Mouse (Mus musculus) C2C12 (cell line): Measurements from ENCODE around the gene Mfsd7a. TPM values are rescaled to one million over a fixed set of nuclear protein-coding genes. Genes with fewer than 3 reads are reported as not detected.

Experiments used
- H3K27me3 ChIP-seq: one replicate; pipeline ENCODE4 v1.6.1; 2011; ENCODE audit not compliant: control insufficient read depth, insufficient read depth, insufficient read length
- H3K36me3 ChIP-seq: one replicate; pipeline ENCODE4 v1.6.1; 2011; ENCODE audit not compliant: control insufficient read depth, insufficient read depth
- H3K4me3 ChIP-seq: one replicate; pipeline ENCODE4 v1.5.1; 2011; ENCODE audit warnings: mild to moderate bottlenecking, control low read depth; ENCODE audit not compliant: poor library complexity, insufficient read depth, severe bottlenecking
- H3K79me2 ChIP-seq: one replicate; pipeline ENCODE4 v1.6.1; 2011; ENCODE audit not compliant: control insufficient read depth, insufficient read depth
- H3K79me3 ChIP-seq: one replicate; pipeline ENCODE4 v1.6.1; 2011; ENCODE audit warnings: low read depth, control low read depth
- H3ac ChIP-seq: one replicate; pipeline ENCODE3; 2011; ENCODE audit warnings: low read depth; ENCODE audit not compliant: control insufficient read depth, insufficient read length
- CEBPB ChIP-seq: IDR thresholded peaks from one replicate; pipeline ENCODE4 v1.6.1; 2011; ENCODE audit warnings: low read depth, mild to moderate bottlenecking, control low read depth, moderate library complexity
- CTCF ChIP-seq: IDR thresholded peaks from one replicate; pipeline ENCODE4 v1.5.1; 2011; ENCODE audit not compliant: control insufficient read depth, insufficient read depth, insufficient read length
- FOSL1 ChIP-seq: IDR thresholded peaks from one replicate; pipeline ENCODE4 v1.8.0; 2011; ENCODE audit warnings: mild to moderate bottlenecking, low read length; ENCODE audit not compliant: poor library complexity, insufficient read depth, severe bottlenecking
- MAX ChIP-seq: IDR thresholded peaks from one replicate; pipeline ENCODE4 v1.6.1; 2011; ENCODE audit warnings: mild to moderate bottlenecking, control low read depth
- MYOD1 ChIP-seq: IDR thresholded peaks from one replicate; pipeline ENCODE4 v1.6.1; 2011; ENCODE audit warnings: low read depth; ENCODE audit not compliant: control insufficient read depth, insufficient read length
- MYOG ChIP-seq: IDR thresholded peaks from one replicate; pipeline ENCODE4 v1.6.1; 2011; ENCODE audit not compliant: control insufficient read depth, insufficient read length; ENCODE audit errors: extremely low read depth
- USF1 ChIP-seq: IDR thresholded peaks from one replicate; pipeline ENCODE4 v1.6.1; 2011; ENCODE audit warnings: low read depth, mild to moderate bottlenecking, control low read depth, moderate library complexity
- polyA plus RNA-seq: library from polyadenylated mRNA; unstranded; fragments of >200 nt; fragmentation: generic; extraction: Trizol; gene quantifications from one replicate; pipeline ENCODE4 v1.2.1, GENCODE M21; 2012; ENCODE audit warnings: missing spikeins

Mfsd7a gene
- polyA plus RNA-seq, 1 experiment = 0.25 TPM

- no peak for TF ChIP-seq CTCF
- TF ChIP-seq CEBPB = no peak
- no peak for TF ChIP-seq MYOD1
- TF ChIP-seq MAX = no peak
- no peak for TF ChIP-seq FOSL1
- TF ChIP-seq MYOG = no peak
- TF ChIP-seq USF1 = no peak
- H3K4me3 ChIP-seq = no peak overlapping the region
- peaks cover 5% of the 10 kb centered on the region for H3K36me3 ChIP-seq
Observed at GRCm38 (mm10) chr5:108422741-108423140, 25.9 kb downstream of the Mfsd7a start.

GRCm38 (mm10) chr5:108414711-108415110 is 34.0 kb downstream of the Mfsd7a start:
- Histone ChIP-seq H3K27me3 (no peaks in the 10 kb centered on the region), H3K36me3 (no peaks in the 10 kb centered on the region), H3ac (no peak overlapping the region), H3K79me2 (no peaks in the 10 kb centered on the region), H3K79me3 (no peaks in the 10 kb centered on the region), H3K4me3 (no peak overlapping the region)
- TF ChIP-seq CEBPB = no peak
- TF ChIP-seq CTCF = no peak
- no peak for TF ChIP-seq MAX
- no peak for TF ChIP-seq MYOD1
- no peak for TF ChIP-seq FOSL1
- no peak for TF ChIP-seq USF1
- TF ChIP-seq MYOG = no peak

More at GRCm38 (mm10) chr5:108422741-108423140, 25.9 kb downstream of the Mfsd7a start:
- no peaks in the 10 kb centered on the region for H3K27me3 ChIP-seq
- no peaks in the 10 kb centered on the region for H3K79me3 ChIP-seq
- H3ac ChIP-seq = no peak overlapping the region
- no peaks in the 10 kb centered on the region for H3K79me2 ChIP-seq

GRCm38 (mm10) chr5:108406977-108407376 is 41.7 kb downstream of the Mfsd7a start:
- Histone ChIP-seq H3K79me3 (no peaks in the 10 kb centered on the region), H3K79me2 (no peaks in the 10 kb centered on the region), H3ac (no peak overlapping the region), H3K36me3 (no peaks in the 10 kb centered on the region), H3K4me3 (no peak overlapping the region), H3K27me3 (no peaks in the 10 kb centered on the region)
- no peak for TF ChIP-seq CEBPB
- no peak for TF ChIP-seq FOSL1
- no peak for TF ChIP-seq MYOG
- TF ChIP-seq USF1 = no peak
- no peak for TF ChIP-seq CTCF
- no peak for TF ChIP-seq MYOD1
- TF ChIP-seq MAX = no peak

GRCm38 (mm10) chr5:108405460-108405859 is 43.2 kb downstream of the Mfsd7a start:
- H3K36me3 ChIP-seq = no peaks in the 10 kb centered on the region
- no peak overlapping the region for H3K4me3 ChIP-seq
- H3K79me3 ChIP-seq = no peaks in the 10 kb centered on the region
- H3K27me3 ChIP-seq = no peaks in the 10 kb centered on the region
- no peak overlapping the region for H3ac ChIP-seq
- TF ChIP-seq CEBPB (no peak), CTCF (no peak), MYOD1 (no peak), FOSL1 (no peak), MAX (no peak), USF1 (no peak), MYOG (no peak)
- no peaks in the 10 kb centered on the region for H3K79me2 ChIP-seq

- Histone ChIP-seq H3K36me3 (no peaks in the 10 kb centered on the region), H3ac (no peak overlapping the region), H3K79me2 (no peaks in the 10 kb centered on the region), H3K4me3 (no peak overlapping the region), H3K79me3 (no peaks in the 10 kb centered on the region), H3K27me3 (no peaks in the 10 kb centered on the region)
- no peak for TF ChIP-seq USF1
- TF ChIP-seq FOSL1 = no peak
- no peak for TF ChIP-seq MYOD1
- no peak for TF ChIP-seq CEBPB
- TF ChIP-seq MAX = no peak
- TF ChIP-seq MYOG = no peak
- no peak for TF ChIP-seq CTCF
Observed at GRCm38 (mm10) chr5:108403453-108403852, 45.2 kb downstream of the Mfsd7a start.

Other genes starting within 250 kb of the Mfsd7a start
- 13.0 TPM for gene Dr1, start 180.0 kb downstream of the Mfsd7a start, polyA plus RNA-seq
- 1.8 TPM for gene Pigg, start 136.3 kb downstream of the Mfsd7a start, polyA plus RNA-seq
- gene Gm42517, start 81.0 kb downstream of the Mfsd7a start, polyA plus RNA-seq = 1.1 TPM
- gene Pde6b, start 60.5 kb downstream of the Mfsd7a start, polyA plus RNA-seq = 0.01 TPM
- 1,015 TPM for gene Atp5k, start 14.4 kb downstream of the Mfsd7a start, polyA plus RNA-seq
- gene Pcgf3, start 12.3 kb upstream of the Mfsd7a start, polyA plus RNA-seq = 14.4 TPM
- gene Cplx1, start 101.1 kb upstream of the Mfsd7a start, polyA plus RNA-seq = not detected
- gene Gak, start 180.9 kb upstream of the Mfsd7a start, polyA plus RNA-seq = 44.0 TPM
- 9.1 TPM for gene Tmem175, start 180.9 kb upstream of the Mfsd7a start, polyA plus RNA-seq
- gene Idua, start 211.4 kb upstream of the Mfsd7a start, polyA plus RNA-seq = 1.1 TPM
- 4.7 TPM for gene Dgkq, start 220.8 kb upstream of the Mfsd7a start, polyA plus RNA-seq
- 0.11 TPM for gene Slc26a1, start 226.7 kb upstream of the Mfsd7a start, polyA plus RNA-seq
- gene Fgfrl1, start 243.5 kb upstream of the Mfsd7a start, polyA plus RNA-seq = 30.9 TPM